Mouse (Mus musculus) common myeloid progenitor, adult 5-6 weeks (primary cell): ENCODE data around the gene Gje1. TPM values are rescaled to one million over a fixed set of nuclear protein-coding genes. Genes with fewer than 3 reads are reported as not detected.

Source experiments
- ATAC-seq: replicated peaks from 2 replicates; pipeline ENCODE4 v1.8.0; 2016; ENCODE audit warnings: low read depth, mild to moderate bottlenecking, moderate TSS enrichment, inconsistent platforms; ENCODE audit not compliant: poor library complexity, severe bottlenecking
- total RNA-seq: library from RNA; stranded (forward); fragments of 200-1000, 187-1606 nt; gene quantifications from 2 replicates; pipeline ENCODE4 v1.2.3, GENCODE M21; 2017

Gene Gje1
- total RNA-seq, result not detected in 2 replicates

- ATAC-seq, result no peak
Observed at GRCm38 (mm10) chr10:14718114-14718513, at the start of gene Gje1. Gje1 (minus strand) TSS chr10:14718214.

DNA sequence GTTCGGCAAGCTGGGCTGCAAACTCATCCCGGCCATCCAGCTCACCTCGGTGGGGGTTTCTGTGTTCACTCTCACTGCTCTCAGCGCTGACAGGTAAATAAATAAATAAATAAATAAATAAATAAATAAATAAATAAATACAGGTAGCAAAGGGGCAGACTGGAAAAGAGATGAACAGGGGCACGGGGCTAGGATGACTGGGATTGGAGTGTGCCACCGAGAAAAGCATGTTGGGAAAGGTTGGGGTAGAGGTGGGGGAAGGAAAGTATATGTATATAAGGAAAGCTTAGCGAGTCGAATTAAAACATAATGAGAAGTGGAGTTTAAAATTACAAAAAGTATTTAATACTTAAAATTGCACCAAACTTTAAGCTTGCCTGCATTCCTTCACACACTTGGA lies 42.6 kb upstream of the Gje1 start:
- ATAC-seq, result no peak

DNA sequence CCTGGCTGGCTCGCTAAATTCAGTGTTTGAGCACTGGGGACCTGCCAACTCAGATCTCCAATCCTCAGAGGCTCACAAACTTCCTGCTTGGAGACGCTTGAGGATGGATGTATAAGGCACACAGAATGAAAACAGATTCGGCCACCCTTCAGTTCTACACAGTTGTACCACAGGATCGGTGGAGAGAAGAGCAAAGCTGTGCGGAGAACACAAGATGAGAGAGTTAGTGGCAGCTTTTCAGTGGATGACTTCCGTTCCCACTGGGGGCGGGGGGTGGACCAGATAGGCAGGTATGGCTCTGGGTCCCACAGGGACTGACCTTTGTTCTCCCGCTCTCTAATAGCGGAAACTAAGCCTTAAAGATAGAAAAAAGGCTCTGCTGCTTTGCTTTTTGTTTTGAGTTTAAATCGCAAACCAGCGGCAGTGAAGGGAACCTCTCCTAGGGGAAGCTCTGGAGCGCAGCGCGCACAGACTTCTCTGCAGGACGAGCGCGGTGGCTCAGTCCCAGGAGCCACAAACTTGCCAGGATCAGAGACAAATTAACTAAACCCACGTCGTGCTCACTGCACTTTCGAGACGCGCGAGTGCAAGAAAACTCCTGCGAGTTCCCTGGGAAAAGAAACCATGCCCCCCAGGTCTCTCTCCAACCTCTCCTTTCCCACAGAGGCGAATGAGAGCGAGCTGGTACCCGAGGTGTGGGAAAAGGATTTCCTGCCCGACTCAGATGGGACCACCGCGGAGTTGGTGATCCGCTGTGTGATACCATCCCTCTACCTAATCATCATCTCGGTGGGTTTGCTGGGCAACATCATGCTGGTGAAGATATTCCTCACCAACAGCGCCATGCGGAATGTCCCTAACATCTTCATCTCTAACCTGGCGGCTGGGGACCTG lies 41.9 kb upstream of the Gje1 start:
- ATAC-seq, result 0 out of 2 replicates have a peak, but pooled peaks have one; percentile 8

- ATAC-seq, result peak; percentile 50; the same call in 1 of the 2 replicates
Observed at GRCm38 (mm10) chr10:14734285-14734684, 16.3 kb upstream of the Gje1 start.

- no peak for ATAC-seq
Observed at GRCm38 (mm10) chr10:14725671-14726070, 7.7 kb upstream of the Gje1 start.

DNA sequence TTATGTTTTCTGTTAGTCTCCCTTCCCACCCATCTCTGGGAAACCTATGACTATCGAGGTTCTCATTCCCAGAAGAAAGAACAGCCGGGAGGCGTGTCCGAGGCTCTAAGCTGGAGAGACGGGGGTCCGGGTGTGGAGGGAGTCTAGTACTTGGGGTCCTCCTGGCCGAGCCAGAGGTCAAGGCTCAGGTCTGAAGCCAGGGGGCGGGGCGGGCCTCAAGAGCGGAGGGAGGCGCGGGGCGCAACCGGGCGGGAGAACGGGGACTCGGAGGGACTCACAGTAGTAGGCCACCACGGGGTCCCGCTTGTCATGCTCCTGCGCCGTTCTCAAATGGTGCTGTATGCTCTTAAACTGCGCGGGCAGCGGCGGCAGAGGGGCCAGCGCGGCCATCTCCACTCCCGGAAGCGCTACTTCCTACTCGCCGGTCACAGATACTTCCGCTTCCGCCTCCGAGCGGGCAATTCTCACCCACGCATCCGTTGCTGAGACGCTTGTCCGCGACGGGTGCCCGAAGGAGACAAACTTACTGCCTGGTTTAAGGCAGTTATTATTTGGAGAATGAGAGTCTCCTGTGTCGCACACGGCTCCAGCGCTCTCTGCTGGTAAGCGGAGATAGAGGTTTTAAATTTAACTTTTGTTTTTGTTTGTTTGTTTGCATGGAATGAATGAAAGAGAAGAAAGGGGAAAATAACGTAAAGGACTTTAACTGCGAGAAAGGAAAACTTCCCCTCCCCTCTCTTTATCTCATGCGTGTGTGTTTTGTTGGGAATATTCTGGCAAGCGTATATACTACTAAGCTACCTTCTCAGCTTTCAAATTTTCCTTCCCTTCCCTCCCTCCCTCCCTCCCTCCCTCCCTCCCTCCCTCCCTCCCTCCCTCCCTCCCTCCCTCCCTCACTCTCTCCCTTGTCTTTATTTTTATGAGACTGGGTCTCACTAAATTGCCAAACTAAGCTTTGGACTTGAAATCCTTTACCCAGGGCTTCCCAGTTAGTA lies 12.6 kb downstream of the Gje1 start, which contains the start of the genes Vta1 and Nmbr:
Gene Vta1, minus strand, starts transcription at position 489 of the 995 bp plus-strand sequence.
Gene Nmbr, plus strand, starts transcription at position 520 of the 995 bp plus-strand sequence.
- peak; percentile 99 for ATAC-seq

DNA sequence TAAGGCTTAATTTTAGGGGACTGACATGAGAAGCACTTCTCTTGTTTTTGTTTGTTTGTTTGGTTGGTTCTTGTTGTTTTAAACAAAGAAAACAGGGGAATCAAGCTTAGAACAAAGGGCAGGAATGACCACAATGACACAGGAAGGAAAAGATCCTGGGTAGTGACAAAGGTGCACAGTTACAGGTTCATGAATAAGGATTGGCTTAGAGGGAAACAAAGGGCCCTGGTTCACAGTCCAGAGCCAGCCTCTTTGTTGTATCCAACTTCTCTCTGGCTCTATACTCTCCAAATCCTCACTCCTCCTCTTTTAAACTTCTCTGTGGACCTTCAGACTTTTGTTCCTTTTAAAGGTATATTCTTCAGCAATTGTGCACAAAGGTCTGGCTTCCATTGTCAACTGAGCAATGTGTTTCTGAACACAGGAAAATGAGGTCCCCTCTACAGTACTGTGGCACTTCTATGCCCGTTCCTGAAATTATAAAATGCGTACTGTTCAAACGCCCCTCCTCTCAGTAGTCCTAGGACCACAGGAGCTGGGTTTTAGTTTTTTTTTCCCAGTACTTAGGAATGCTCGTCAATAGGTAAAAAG lies 14.1 kb downstream of the Gje1 start:
- no peak for ATAC-seq

GRCm38 (mm10) chr10:14703239-14703638 lies 14.8 kb downstream of the Gje1 start:
- ATAC-seq, result no peak

DNA sequence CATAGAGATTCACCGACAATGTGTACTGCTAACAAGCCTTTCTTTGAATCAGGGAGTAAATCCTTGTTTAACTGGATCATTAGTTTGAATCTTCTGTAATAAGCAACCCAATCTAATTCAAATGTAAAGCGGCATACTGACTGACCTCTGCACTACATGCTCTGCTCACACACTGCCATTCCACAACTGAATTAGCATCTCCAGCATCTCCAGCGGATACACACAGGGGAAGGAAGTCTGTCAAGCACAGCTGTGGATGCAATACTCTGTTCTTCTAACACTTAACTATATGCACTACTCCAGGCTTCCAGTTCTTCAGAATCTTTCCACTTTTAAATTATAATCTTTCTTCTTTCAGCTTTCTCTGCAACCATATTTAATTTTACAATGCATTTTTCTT lies 27.7 kb downstream of the Gje1 start:
- ATAC-seq, result no peak

GRCm38 (mm10) chr10:14688785-14689442 lies 29.1 kb downstream of the Gje1 start:
- ATAC-seq, result no peak; the same call in 1 of the 2 replicates

- no peak for ATAC-seq
Observed at GRCm38 (mm10) chr10:14685663-14686062, 32.4 kb downstream of the Gje1 start.

DNA sequence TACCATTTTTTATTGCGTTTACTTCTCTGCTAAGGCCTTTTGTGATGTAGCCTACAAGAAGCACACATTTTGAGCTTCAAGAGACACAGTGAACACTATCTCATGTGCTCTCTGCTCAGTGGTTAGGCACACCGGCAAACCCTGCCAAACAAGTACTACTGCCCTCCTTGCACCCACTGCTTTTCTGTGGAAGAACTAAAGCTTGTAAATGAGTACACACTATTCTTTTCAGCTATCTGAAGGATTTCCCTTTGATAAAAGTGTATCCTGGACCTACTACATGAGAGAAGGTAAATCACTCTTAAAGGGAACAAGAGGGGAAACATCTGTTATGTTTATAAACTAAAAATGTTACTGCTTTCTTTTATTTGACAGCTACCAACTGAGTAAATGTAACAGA lies 51.9 kb downstream of the Gje1 start:
- no peak for ATAC-seq

Other genes starting within 250 kb of the Gje1 start
- 0.37 TPM in 1 of 2 replicates, not detected in the other for gene Adgrg6, start 172.6 kb downstream of the Gje1 start, total RNA-seq
- gene Vta1, start 12.7 kb downstream of the Gje1 start, total RNA-seq, result 48.5 and 61.6 TPM in 2 replicates
- gene Nmbr, start 12.6 kb downstream of the Gje1 start, total RNA-seq, result not detected in 2 replicates